Mouse (Mus musculus): ENCODE data around the gene Pank1.
A peak's percentile ranks its signal among the peaks of the same experiment; 100 is the strongest.

The Pank1 gene

GRCm38 (mm10) chr19:34879624-34880023 is 369 bp upstream of the Pank1 start:
- DNase-seq (ENCODE audit: low spot score) = no peak

- peak; percentile 79 for DNase-seq (ENCODE audit: low spot score)
These were observed 1.2 kb downstream of the Pank1 start for GRCm38 (mm10) chr19:34877898-34878602.

DNA sequence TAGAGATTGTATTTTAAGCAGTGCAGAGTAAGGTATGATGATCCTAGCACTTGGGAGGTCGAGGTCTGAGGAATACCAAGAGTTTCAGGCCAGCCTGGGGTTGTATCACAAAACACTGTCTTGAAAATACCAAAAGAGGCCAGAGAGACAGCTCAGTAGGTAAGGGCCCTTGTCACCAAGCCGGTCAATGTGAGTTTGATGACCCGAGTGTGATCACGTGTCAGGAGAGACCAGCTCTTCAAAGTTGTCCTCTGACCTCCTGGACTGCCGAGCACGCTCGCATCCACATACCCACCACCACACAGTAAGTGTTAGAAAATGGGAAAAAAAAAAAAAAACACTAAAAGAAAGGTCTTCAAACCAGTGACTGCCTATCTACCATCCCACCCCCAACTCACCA is 2.6 kb downstream of the Pank1 start:
- DNase-seq (ENCODE audit: low spot score) = no peak

GRCm38 (mm10) chr19:34869375-34869774 is 9.9 kb downstream of the Pank1 start:
- no peak for DNase-seq (ENCODE audit: low spot score)

GRCm38 (mm10) chr19:34868093-34868741 is 11.0 kb downstream of the Pank1 start:
- no peak for DNase-seq (ENCODE audit: low spot score)

DNA sequence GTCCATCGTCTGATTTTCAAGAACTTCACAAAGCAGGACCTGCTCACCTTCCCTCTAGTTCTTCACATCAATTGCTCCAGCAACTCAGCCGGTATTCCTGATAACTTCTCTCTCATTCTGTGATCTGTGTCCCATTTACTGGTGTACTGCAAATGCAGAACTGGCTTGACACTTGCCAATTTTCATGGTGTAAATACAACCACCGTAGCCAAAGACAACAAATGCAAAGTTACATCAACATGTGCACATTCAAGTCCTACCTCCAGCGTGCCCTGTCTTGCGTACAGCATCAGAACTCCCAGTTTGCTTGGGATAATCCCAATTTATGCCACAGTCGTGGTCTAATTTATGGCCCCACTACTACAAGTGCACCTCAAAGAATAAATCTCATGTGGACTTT is 15.5 kb downstream of the Pank1 start:
- no peak for DNase-seq (ENCODE audit: low spot score)

DNA sequence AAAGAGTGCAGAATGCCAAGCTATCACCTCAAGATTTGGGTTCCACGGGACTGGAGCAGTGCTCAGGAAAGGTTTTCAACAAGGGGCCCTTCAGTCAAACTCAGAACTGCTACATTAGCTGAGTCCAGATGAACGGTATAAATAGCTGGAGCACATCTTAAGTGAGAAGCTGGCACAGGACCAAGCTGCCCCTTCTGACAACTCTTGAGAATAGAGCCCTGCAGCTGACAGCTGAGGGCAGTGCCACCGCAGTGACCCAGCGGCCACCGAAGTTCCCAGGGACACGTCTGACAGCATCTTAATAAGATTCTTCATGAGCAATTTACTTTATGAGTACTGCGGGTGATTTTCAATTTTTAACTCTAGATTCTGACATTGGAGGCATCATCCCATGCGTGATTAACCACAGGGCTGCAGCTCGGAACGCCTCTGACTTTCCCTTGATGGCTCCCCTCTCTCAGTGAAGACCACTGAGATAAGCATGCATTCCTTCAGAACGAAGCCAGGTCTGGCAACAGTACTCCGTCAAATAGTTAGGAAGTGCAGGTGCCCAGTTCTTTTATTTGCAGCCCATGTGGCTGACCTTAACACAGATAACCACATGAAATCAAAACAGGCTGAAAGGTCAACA is 23.1 kb downstream of the Pank1 start:
- no peak for DNase-seq (ENCODE audit: low spot score)

DNA sequence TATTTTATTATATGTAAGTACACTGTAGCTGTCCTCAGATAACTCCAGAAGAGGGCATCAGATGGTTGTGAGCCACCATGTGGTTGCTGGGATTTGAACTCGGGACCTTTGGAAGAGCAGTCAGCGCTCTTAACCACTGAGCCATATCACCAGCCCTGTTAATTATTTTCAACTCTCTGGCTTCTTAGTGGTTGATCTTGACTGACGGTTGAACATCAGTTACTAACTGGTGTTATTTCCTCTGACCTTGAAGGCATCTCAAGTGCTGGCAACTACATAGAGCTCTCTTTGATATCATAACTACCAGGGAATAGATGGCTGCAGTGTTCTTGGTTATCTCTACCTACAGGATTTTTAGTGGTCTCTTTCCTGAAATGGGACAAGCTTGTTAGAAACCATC is 28.1 kb downstream of the Pank1 start:
- no peak for DNase-seq (ENCODE audit: low spot score)

DNA sequence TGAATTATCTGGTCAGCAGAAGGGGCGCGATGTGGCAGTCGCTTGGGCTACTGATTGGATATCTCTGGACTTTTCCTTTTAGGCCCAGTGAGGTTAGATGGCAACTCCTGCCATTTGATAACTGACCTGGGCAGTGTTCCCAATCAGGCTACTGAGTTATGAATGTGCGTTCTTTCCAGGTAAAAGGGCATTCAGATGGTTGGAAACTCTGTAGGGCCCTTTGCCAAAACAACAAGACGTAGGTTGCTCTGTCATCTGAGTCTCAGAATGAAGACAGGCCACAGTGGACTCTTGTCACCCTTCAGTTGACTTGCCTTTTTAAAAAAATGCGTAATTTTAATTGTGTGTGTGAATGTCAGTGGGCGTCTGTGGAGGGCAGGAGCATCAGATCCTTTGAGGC is 29.8 kb downstream of the Pank1 start:
- DNase-seq (ENCODE audit: low spot score) = no peak

- no peak for DNase-seq (ENCODE audit: low spot score)
These were observed 31.1 kb downstream of the Pank1 start for GRCm38 (mm10) chr19:34848164-34848563.

GRCm38 (mm10) chr19:34847103-34847502 is 32.2 kb downstream of the Pank1 start:
- DNase-seq (ENCODE audit: low spot score) = no peak

GRCm38 (mm10) chr19:34846508-34847038 is 32.7 kb downstream of the Pank1 start:
- no peak for DNase-seq (ENCODE audit: low spot score)

DNA sequence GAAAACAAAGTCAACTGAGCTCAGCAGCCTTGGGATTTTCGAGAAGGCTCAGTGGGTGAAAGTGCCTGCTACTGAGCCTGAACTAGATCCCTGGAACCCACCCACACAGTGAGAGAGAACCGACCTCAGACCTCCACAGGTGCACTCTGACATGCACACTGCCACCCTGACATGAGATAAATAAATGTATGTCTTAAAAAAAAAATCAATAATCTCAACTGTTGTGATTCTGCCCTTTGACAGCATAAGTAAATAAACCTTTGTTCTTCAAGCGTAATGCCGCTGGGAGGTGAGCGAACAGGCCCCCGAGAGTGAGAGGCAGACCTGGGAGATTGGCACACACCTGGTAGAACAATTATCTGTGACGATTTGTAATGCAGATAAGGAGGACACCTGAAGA is 33.2 kb downstream of the Pank1 start:
- no peak for DNase-seq (ENCODE audit: low spot score)

- DNase-seq (ENCODE audit: low spot score) = no peak
These were observed 33.9 kb downstream of the Pank1 start for GRCm38 (mm10) chr19:34845331-34845730.

GRCm38 (mm10) chr19:34844760-34845159 is 34.5 kb downstream of the Pank1 start:
- no peak for DNase-seq (ENCODE audit: low spot score)

- no peak for DNase-seq (ENCODE audit: low spot score)
These were observed 35.2 kb downstream of the Pank1 start for GRCm38 (mm10) chr19:34844047-34844446.

GRCm38 (mm10) chr19:34841719-34842506 is 37.3 kb downstream of the Pank1 start:
- DNase-seq (ENCODE audit: low spot score) = no peak

GRCm38 (mm10) chr19:34838624-34839023 is 40.6 kb downstream of the Pank1 start:
- no peak for DNase-seq (ENCODE audit: low spot score)

- no peak for DNase-seq (ENCODE audit: low spot score)
These were observed 47.6 kb downstream of the Pank1 start for GRCm38 (mm10) chr19:34831702-34832101.

- no peak for DNase-seq (ENCODE audit: low spot score)
These were observed 51.2 kb downstream of the Pank1 start for GRCm38 (mm10) chr19:34827916-34828635.

DNA sequence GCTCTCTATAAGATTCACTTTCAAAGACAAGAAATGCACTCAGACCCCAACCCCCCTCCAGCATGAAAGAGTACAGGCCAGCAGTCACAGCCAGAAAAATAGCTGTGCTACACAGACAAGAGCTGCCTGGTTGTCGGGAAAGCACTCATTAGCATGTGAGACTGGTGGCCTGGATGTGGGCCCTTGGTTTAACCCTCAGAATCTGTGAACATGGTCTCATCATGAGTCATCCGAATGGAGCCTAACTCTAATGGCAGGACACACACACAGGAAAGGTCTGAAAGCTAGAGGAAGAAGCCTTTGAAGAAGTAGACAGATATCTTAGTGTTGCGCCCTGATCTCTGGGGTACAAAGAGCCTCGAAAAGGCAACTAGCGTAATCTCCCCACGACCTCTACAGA is 51.8 kb downstream of the Pank1 start:
- no peak for DNase-seq (ENCODE audit: low spot score)

All from c-Kit-positive CD71-positive TER-119-positive erythroid progenitor cells, embryonic 14.5 days (primary cell).